Mouse (Mus musculus) brain, embryonic 18.5 days (tissue): ENCODE measurements around the gene Rap1b.
"Not testable (repeated sequence)": the region's sequence is repeated elsewhere in the genome, so short reads cannot be mapped to it uniquely, and the experiment has no call there.

ENCODE experiments used
- DNase-seq: peaks from one replicate; pipeline ENCODE4 v3.0.0-alpha.2; 2012; ENCODE audit warnings: low read depth, low spot score

The Rap1b gene

DNA sequence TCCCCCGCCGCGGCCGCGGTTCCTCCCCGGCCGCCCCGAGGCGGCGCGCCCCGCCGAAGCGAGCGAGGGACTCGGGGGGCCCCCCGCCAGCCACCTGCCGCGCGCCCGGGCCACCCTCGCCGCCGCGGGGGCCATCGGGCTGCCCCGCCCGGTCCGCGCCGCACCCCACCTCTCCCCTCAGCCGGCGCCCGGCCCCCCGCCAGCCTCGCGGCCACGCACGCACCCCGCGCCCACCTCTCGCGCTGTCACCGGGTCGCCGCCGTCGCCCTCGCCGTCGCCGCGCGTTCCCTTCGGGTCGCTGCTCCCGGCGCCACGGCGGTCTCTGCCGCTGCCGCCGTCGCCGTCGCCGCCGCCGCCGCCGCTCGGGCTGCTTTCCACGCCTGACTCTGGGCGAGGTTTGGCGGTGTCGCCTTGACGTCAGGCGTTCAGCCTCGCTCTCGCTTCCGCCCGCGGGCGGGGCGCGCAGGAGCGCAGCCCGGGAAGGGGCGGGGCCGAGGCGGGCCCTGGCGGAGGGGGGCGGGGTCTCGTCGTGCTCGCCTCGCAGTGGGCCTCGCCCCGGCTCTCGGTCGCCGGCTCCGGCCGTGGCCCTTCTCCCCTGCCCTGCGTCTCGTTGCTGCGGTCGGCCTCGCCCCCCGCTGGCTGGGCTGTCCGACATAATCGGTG is at the start of gene Rap1b:
Gene Rap1b, minus strand, starts transcription at position 439 of the 663 bp plus-strand sequence.
- DNase-seq, result peak; percentile 85

DNA sequence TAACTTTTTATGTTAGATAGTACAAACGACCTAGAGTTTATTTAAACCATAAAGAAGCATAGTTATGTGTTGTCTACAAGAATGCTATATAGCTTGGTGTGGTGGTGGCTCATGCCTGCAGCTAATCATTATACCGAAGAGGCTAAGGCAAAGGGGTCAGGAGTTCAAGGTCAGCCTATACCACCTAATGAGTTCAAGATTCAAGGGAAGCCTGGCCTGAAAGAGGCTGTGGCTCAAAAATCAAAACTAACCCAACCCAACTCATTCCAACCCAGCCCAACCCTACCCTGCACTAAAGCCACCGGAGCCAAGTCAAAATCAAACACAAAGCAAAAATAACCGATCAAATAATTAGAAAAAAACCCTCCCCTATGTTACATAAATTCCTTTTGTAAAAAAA is 49.4 kb upstream of the Rap1b start:
- no peak for DNase-seq

DNA sequence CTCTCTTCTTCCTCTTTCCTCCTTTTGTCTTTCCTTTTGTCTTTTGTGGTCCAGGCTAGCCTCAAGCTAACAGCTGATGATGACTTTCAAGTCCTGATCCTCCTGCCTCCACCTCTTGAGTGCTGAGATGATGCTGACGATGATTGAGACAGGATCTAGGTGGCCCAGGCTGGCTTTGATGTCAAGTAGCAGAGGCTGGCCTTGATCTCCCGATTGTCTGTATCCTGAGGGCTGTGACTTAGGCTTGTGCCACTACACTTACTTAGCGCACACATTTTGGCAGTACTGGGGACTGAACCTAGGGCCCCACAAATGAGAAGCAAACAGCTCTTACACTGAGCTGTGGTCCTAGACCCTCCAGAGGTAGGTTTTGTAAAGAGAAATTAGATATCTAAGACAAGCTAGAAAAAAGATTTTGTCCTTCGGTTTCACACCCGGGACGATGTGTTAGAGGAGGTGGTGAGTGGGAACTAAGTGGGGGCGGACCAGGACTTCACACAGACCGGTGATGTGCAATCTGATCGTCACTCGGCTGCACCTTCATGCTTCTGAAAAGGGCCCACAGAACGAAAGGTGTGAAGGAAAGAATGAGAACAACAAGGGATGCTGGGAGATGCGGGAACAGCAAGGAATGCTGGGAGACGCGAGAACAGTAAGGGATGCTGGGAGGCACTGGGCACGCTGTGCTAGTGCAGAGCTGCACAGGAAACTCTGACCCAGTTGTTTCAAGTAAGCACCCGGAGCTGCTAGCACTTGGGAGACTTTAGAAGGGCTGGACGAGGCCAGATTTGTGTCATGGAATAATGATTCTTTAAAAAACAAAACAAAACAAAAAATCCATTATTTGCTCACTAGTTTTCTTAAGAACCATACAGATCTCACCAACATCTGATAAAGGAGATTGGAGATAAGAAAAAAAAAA is 48.5 kb upstream of the Rap1b start:
- no peak for DNase-seq

DNA sequence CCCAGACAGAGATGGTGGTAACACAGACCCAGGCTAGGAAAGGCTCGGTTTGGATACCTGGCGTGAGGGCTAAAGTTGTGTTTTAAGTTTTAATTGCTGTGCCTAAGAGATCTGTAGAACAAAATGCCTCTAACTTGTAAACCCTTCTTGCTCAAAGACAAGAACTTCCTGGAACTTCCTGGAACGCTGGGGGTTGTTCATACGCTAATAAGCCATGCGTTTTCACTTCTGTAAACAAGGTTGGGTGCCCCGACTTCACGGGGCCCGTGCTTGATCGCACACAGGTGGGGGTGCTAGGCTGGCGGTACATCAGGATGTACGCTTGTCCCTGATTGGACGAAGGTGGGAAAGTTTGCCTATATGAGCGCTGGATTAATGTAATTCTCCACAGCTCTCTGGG is 47.3 kb upstream of the Rap1b start:
- not testable (repeated sequence) for DNase-seq

DNA sequence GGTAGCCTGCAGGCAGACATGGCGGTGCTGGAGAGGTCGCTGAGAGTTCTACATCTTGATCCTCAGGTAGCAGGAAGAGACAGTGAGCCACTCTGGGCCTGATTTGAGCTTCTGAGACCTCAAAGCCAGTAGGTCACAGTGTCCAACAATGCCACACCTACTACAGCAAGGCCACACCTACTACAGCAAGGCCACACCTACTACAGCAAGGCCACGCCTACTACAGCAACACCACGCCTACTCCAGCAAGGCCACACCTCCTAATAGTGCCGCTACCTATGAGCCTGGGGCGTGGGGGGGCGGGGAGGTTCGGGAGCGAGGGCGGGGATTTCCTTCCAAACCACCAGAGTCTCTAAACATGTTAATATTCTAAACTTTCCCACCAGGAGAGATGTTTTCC is 45.5 kb upstream of the Rap1b start:
- no peak for DNase-seq

DNA sequence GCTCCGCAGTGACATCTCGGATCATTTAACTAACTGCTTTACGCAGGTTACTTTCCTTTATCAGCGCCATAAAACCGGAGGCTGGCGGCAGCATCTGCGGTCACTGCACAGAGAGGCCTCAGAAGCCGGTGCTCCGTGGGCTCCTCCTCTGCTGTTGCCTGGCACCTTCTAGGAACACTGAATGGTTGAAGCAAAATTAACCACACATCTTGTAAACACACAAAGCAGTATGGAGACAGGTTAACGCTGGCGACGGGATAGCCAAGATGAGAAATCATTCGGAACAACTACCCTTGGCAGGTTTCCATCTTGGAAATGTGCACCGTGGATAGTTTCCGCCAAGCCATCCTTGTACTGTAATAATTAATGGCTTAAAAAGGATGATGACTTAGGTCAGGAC is 43.0 kb upstream of the Rap1b start:
- no peak for DNase-seq

DNA sequence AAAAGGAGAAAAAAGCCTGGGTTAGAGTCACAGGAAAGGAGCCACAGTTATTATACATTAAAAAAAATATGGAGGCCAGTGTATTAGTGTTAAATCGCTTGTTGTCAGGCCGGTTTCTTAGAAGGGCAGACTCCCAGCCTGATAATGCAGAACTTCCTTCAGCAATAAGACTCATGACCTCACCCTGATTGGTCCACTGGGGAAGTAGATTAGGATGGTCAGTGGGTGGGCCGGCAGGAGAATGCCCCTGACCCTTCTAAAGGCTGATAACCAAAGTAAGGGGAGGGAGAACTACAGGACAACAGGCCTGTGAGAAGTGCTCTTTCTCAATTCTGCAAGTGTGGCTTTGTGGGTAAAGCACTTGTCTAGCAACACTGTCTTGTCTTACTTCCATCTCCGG is 39.5 kb upstream of the Rap1b start:
- DNase-seq, result no peak

DNA sequence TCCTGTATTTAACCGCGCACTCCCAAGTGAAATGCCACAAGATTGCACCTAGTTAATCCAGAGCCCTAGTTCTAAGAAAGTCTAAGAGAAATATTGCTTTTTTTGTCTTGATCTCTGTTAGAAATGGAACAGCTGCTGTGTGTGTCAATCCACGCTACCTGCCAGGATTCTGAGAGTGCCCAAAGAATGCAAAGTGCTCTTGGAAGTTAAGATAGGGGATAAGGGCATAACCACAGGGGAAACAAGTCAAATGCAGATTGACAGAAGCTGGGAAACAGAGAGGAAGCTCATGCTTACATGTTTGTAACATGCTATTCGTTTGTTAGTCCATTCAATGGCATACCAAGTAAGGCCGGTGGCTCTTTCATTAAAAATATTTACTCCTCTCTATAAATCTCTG is 38.9 kb upstream of the Rap1b start:
- DNase-seq, result no peak

DNA sequence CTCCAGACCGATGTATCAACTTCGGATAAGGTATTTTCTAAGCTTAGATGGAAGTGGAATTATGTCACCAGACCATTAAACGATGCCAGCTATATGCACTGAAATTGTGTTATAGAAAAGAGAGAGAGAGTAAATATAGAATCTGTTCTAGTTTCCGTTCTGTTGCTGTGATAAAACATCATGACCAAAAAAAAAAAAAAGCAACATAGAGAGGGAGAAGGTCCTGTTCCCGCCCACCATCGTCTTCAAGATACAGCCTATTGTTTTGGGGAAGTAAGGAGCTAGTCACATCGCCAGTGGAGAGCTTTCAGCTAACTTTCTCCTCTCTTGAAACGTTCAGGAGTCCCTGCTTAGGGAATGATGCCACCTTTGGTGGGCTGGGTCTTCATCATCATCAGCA is 37.6 kb upstream of the Rap1b start:
- DNase-seq, result no peak

DNA sequence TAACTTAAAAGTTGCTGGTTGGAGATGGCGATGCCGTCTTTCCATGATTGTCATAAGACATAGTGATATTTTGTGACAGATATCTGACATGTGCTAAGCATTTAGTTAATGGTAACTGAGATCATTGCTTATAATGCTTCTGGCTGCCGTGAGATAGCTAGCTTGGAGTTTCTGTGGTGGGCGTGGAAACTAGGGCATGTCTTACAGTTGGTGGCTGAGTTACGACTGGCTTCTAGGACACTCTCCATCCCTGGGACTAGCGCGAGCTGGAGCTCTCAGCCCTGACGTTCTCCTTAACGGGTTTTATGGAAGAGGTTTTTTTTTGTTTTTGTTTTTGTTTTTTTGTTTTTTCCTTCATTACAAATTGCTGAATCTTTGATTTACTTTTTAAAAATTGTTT is 32.8 kb upstream of the Rap1b start:
- no peak for DNase-seq

DNA sequence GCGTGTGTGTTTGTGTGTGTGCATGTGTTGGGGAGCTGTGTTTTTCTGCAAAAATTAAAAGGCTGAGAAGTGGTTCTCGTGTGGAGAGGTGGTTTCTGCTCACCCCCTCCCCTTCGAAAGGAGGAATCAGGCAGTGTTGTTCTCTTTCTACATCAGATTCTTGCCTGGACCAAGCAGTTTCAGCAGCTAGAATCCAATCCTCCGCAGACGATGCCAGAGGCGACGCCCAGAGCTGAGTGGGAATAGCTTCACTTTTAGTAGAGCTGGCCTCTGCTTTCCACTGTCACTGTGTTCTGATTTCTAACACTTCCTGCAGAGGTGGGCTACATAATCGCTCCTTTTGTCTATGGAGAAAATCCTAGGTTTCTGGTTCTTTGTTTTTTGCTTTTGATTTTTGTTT is 31.0 kb upstream of the Rap1b start:
- DNase-seq, result no peak

DNA sequence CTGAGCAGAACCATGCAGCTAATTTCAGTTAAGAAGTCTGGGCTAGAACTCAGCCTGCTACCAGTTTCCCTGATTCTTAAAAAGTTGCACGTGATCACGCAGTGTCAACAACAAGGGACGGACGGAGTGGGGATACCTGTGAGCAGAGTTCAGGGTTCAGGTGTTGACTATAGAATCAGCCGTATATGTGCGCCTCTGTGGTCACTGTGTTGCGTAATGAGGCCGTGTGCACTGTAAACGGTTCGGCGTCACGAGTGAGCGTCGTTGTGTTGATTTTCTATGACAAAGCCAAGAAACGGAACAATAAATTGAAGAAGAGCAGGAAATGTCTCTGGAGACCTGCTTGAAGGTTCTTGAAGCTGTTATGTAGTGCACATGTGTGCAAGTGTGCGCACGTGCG is 30.6 kb upstream of the Rap1b start:
- no peak for DNase-seq

DNA sequence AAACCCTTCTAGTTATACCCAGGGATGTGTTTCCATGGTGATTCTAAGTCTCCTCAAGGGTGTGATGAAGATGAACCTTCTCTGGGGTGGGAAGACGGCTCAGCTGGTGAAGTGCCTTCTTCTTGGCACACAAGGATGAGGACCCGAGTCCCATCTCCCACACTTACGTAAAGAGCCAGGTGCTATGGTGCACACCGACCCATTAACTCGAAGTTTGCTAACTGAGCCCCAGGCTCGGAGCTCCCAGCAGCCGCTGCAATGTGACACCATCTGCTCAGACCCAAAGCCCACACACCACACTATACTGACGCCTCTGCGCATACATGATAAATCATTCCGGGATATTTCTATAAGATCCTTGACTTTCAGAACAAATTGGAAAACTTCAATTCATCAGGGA is 29.1 kb upstream of the Rap1b start:
- no peak for DNase-seq

DNA sequence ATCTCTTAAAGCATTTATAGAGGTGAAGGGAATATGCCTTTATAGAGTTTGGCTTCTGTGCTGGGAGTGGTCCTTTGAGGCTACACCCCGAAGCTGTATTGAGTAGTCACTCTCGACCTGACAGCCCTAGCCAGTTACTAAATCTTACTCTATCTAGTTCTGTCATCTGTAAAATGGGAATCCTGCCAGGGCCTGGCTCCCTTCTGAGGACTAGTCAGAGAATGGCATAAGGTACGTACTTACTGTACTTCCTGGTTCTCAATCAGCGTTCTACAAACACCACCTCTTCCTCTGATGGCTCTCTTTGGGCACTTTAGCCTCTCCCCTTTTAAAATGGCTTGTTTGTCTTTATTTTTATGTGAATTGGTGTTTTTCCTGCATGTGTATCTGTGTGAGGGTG is 28.1 kb upstream of the Rap1b start:
- DNase-seq, result no peak

DNA sequence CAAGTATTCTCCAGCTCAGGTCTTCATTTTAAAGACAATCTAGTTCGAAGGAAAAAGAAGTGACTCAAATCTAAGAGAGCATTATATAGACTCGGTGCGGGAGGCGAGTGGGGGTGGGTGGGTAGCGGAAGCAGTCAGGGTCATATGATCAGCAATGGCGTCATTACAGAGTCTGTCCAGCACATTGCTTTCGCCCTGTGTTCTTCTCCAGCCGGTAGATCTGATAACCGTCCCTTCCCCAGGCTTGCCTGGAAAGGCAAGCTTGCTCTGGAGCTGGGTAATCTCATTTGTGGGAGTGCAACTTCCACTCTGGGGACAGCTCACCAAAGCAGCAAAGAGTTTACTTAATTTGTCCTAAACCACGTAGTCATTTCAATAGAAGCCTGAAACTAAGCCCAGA is 26.6 kb upstream of the Rap1b start:
- no peak for DNase-seq

DNA sequence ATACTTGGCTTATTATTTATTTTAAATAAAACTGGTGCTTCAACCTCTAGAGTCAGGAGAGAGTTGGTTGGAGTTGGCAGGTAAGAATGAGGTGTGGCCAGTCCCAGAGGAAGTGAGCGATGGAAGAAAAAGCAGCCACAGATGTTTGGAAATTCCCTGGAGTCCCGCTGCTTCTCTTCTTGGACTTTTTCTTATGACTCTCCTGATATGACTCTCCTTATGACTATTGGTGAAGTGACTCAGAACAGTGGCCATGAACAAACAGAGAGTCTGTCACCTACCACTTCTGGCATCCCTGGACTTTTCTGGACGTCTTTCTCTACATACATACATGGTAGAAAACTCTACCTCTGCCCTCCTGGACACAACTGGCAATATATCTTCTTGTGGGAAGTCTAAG is 21.5 kb upstream of the Rap1b start:
- DNase-seq, result no peak

DNA sequence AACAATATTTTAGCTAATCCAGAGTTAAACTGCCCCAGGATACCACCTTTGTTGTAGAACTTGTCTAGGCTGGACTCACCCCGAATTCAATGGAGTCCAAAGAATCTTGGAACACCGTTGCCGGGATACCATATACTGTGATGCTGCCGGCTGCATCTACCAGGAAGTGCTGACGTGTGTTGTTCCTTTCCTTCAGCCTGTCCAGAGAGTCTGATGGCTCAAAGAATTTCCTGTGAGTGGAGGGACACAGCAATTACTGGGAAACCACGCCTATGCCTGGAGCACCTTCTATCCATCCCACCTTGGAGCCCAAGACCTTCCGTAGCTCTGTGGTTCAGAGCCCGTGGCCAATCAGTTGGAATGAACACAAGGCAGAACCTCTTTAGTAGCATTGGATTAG is 20.8 kb upstream of the Rap1b start:
- DNase-seq, result no peak

DNA sequence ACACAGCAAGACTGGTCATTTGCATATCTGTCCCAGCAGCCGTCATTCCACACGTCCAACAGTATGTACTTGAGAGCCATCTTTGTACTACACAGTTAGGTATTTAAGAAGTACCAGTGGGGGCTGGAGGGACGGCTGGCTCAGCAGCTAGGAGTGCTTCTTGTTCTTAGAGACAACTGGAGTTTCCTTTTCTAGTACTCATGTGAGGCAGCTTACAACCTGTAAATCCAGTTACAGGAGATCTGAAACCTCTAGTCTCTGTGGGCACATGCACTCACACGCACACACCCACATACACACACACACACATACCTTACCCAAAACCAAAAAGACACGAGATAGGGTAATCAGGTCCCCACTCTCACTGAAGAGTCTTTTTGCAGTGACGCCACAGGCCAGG is 18.9 kb upstream of the Rap1b start:
- DNase-seq, result no peak

DNA sequence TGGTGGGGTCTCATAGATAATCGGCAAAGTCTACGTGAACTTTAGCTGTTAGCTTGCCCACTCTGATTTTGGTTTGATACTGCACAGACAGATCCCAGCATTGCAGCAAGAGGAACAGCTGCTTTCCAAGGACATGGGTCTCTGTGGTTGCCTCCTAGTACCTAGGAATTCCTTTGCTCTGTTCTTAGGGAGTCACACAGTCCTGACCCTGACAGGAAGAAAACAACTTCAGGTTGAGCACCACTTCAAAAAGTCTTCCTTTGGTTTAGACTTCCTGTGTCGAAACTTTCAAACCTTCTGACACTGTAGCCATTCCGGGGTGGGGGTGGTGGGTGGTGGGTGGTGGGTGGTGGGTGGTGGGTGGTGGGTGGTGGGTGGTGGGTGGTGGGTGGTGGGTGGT is 18.4 kb upstream of the Rap1b start:
- no peak for DNase-seq

DNA sequence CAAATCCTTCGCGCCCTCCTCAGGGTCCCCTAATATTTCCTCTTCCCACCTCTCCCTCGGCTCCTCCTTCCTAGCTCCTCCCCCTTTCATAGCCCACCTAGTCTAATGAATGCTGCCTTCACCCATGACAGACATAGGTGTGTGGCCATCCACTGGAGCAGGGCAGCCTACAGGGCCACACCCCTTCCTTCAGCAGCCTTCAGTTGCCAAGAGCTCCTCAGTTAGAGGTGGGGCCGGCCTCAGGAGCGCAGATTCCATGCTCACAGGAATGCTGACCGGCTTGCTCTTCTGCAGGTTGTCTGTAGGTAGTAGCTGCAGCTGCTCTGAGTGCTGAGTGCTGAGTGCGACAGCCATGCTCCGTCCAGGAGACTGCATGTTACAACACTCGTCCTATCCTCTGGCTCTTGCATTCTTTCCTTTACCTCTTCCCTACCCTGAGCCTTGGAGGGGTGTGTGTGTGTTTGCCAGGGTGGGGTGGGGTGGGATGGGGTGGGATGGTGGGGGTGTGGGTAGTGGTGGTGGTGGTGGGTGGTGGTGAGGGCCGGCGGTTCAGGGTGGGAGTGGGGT is 16.3 kb upstream of the Rap1b start:
- DNase-seq, result no peak

DNA sequence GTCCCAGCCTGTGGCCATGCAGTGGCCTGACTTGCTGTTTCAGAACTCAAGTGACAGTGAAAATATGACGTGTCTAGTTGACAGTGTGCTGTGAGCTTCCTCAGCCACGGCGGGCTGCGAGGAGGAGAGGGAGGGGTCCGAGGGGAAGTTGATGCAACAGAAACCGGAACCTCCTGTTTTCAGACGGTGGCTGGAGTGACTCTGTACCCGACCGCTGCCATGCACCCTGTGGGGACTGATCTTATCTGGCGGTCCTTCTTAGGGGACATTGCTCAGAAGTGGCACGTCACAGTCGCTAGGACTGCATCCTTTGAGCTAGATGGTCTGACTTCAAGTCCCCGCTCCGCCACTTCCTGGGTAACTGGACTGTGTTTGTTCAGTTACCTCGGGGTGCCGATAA is 15.1 kb upstream of the Rap1b start:
- DNase-seq, result no peak

DNA sequence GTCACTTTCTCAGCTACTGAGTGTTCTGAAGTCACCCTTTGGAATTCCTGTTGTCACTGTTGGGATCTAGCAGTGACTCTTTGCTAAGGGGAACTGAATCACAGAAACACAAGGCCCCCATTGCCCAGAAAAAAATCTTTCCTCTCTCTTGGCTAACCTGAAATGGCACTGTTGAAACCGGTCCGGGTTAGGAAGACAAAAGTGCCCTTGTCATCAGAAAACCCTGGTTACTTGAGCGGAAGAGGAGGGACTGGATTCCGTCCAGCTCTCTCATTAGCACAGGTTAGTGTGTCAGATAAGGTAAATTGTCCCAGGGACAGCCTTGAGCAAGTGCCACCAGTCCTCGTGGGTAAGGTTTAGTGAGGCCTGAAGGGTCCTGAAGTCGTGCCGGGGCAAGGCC is 14.5 kb upstream of the Rap1b start:
- no peak for DNase-seq

DNA sequence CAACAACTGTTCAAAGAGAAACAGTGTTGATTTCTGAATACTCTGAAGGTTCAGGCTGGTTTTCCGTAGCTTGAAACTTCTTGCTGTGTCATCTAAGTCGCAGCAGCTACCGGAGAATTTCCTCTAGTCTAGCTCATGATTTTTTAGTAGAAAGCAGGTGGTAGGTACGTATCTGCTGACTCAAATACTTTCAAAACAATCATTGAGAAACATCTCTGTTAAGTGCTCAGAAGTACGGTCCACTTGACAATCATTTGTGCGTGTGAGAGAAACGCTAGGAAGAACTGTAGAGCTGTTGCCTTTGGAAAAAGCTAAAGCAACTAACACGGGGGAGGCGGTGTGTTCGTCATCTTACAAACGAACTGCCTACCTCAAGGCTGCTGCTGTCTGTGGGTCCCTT is 14.0 kb upstream of the Rap1b start:
- no peak for DNase-seq
